Mouse (Mus musculus): ENCODE measurements around the gene Ccdc34.

Ccdc34 gene

DNA sequence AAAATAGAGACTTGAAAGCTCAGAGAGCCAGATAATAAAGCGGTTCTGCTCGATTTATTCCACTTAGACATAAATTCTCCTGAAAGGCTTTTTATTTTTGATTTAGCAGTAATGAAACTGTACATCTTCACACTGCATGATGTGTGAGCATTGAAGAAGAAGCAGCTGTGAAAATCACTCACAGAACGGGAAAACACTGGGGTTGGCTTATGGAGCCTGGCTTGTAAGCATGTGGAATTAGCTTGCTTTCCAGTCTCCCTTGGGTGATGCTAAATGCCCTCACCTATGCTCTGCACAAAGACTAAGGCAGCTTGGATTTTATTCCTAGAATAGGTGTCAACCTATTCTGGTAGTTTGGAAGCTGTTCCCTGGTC is 198.1 kb downstream of the Ccdc34 start:
- no peak for DNase-seq (ENCODE audit: low read depth)

GRCm38 (mm10) chr2:110220492-110220891 is 202.9 kb downstream of the Ccdc34 start:
- no peak for DNase-seq (ENCODE audit: low read depth)

DNA sequence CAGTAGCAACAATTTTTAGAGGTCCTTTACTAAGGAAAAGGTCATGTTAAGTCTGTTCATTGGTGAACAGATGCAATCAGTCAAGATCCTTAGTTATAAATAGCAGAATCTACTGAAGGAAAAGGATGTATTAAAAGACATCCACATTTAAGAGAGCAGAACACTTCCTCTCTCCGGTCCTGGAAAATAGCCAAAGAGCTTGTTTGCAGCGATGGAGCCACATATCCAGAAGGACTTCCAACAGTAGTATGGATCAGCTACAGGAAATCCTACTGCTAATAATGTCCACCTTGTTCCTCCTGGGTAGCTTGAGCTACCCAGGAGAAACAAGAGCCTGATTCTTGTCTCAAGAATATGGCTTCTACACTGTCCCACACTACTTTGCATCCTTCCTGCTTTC is 205.2 kb downstream of the Ccdc34 start:
- no peak for DNase-seq (ENCODE audit: low read depth)
